Mouse (Mus musculus) heart, adult 18-20 months (tissue): ENCODE data around the gene Gmpr. TPM values are rescaled to one million over a fixed set of nuclear protein-coding genes. Genes with fewer than 3 reads are reported as not detected.

Source experiments
- total RNA-seq, 2 experiments: library from RNA; stranded (reverse); gene quantifications; 2 replicates each; pipeline ENCODE4 v1.2.3; 2021

The Gmpr gene
- total RNA-seq, 2 experiments from 2014 or later, result 149 to 156 TPM

Other genes starting within 250 kb of the Gmpr start
- 10 to 100 TPM; 21.1 to 27.0 TPM for gene Mylip, start 117.7 kb upstream of the Gmpr start, total RNA-seq